In genomic region chr14:75727046-75727445, GRCm38 (mm10) we compare ENCODE assay signal across 8 mouse cellular contexts. TPM values are rescaled to one million over a fixed set of nuclear protein-coding genes. Genes with fewer than 3 reads are reported as not detected.
DNase-seq lines count a peak whose midpoint lies in the region; TF ChIP-seq lines count a peak whose summit lies in the region.

No protein-coding gene starts in this region.

- WGBS in thymus, adult 2 months = 83% methylated on average over 4 of the region's 4 CpGs

- H3K36me3 ChIP-seq in ES-E14 (ENCODE audit: control insufficient read depth, insufficient read depth, low read length, poor library complexity, severe bottlenecking) = peaks cover 4% of the 10 kb centered on the region
- H3K36me3 ChIP-seq in thymus, adult 2 months (ENCODE audit: control insufficient read depth, insufficient read depth, low read length) = peaks cover 49% of the 10 kb centered on the region

- in situ Hi-C loops in ES-E14 (cut with MboI; ENCODE audit: low sequenced_read_pairs in 2 of 2, unreplicated experiment in 2 of 2) = no loop called here

- no peaks in the 10 kb centered on the region for H3K27me3 ChIP-seq in thymus, adult 2 months (ENCODE audit: control insufficient read depth, insufficient read depth, low read length)

- TF ChIP-seq POLR2A in thymus, adult 2 months (IDR thresholded peaks at IDR 0.05; ENCODE audit: control insufficient read depth, extremely low read depth, insufficient read depth, low read length, poor library complexity) = no peak

- H3K9ac ChIP-seq in ES-E14 (ENCODE audit: insufficient read depth, low read depth, low read length, poor library complexity, severe bottlenecking) = no peak overlapping the region

- no peak overlapping the region for H3K27ac ChIP-seq in ES-E14 (ENCODE audit: insufficient read depth, low read depth, low read length, poor library complexity, severe bottlenecking)
- H3K27ac ChIP-seq in thymus, adult 2 months (ENCODE audit: control insufficient read depth, insufficient read depth, low read length) = no peak overlapping the region

- TF ChIP-seq CTCF in thymus, adult 2 months (IDR thresholded peaks at IDR 0.05; ENCODE audit: borderline replicate concordance, control insufficient read depth, extremely low read depth, insufficient read depth, low read length, poor library complexity) = no peak

- peak; percentile 88 for DNase-seq in heart, adult 11 months
- no peak for DNase-seq in heart, adult 9 months (ENCODE audit: low spot score in 2 of 2)
- peak; percentile 9 for DNase-seq in ES-E14 (ENCODE audit: low read depth, low spot score)
- DNase-seq in embryo, embryonic 10.5 days (ENCODE audit: low spot score) = peak; percentile 28
- peak; percentile 26 to 60 for DNase-seq in lung, adult 18-20 months
- no peak for DNase-seq in spleen, postnatal 36 days (ENCODE audit: low spot score in 2 of 2)
- no peak for DNase-seq in thymus, adult 2 months
- DNase-seq in left cerebral cortex, adult 18-20 months (ENCODE audit: low spot score in 2 of 2) = no peak

- H3K4me3 ChIP-seq in ES-E14 (ENCODE audit: insufficient read depth in 1 of 2, low read depth in 1 of 2, low read length in 2 of 2, poor library complexity in 1 of 2, severe bottlenecking in 1 of 2) = no peak overlapping the region
- H3K4me3 ChIP-seq in thymus, adult 2 months (ENCODE audit: control insufficient read depth, insufficient read depth, low read length) = no peak overlapping the region

- H3K9me3 ChIP-seq in ES-E14 (ENCODE audit: control insufficient read depth, insufficient read depth, low read depth, low read length) = no peaks in the 10 kb centered on the region

- no peaks in the 10 kb centered on the region for H3K4me1 ChIP-seq in ES-E14 (ENCODE audit: control insufficient read depth in 2 of 2, insufficient read depth in 2 of 2, low read length in 2 of 2, poor library complexity in 1 of 2)
- no peaks in the 10 kb centered on the region for H3K4me1 ChIP-seq in thymus, adult 2 months (replicated peaks; ENCODE audit: control insufficient read depth, insufficient read depth, low read length)

TF ChIP-seq in ES-E14, 5 proteins besides CTCF, POLR2A, EP300 and RAD21:
- TF ChIP-seq MAFK (IDR thresholded peaks at IDR 0.05; ENCODE audit: insufficient read depth, low read depth, low read length) = no peak
- no peak for TF ChIP-seq CHD2 (IDR thresholded peaks at IDR 0.05; ENCODE audit: low read depth, low read length)
- TF ChIP-seq HCFC1 (IDR thresholded peaks at IDR 0.05; ENCODE audit: borderline replicate concordance, insufficient read depth, low read length) = no peak
- TF ChIP-seq ZNF384 (IDR thresholded peaks at IDR 0.05; ENCODE audit: low read depth, low read length) = no peak
- TF ChIP-seq ZC3H11A (IDR thresholded peaks at IDR 0.05; ENCODE audit: borderline replicate concordance, low read depth, low read length) = no peak

RNA-seq across cellular contexts. Expression of gene Cog3, which starts 27.3 kb away (rescaled TPM):
- total RNA-seq in ES-E14 (2012; rRNA removed) = 11.2 and 16.4 TPM in 2 replicates
- polyA plus RNA-seq in thymus, adult 2 months (2012; rRNA removed) = 16.1 and 16.2 TPM in 2 replicates
- total RNA-seq in left cerebral cortex, adult 18-20 months (2021) = 10 to 100 TPM; 24.3 to 25.5 TPM

RNA-seq across cellular contexts. Expression of gene Slc25a30, which starts 59.8 kb away (rescaled TPM):
- total RNA-seq in ES-E14 (2012; rRNA removed) = 5.1 and 9.2 TPM in 2 replicates
- polyA plus RNA-seq in thymus, adult 2 months (2012; rRNA removed) = 10.9 and 15.7 TPM in 2 replicates
- total RNA-seq in left cerebral cortex, adult 18-20 months (2021) = 10 to 100 TPM; 13.4 to 14.9 TPM

Comparison
In these comparisons a context has a peak if more than half of its experiments do, and no peak if none do; other contexts are left out.
1. DNase-seq: peak in heart, adult 11 months (single experiment), ES-E14 (single experiment), embryo, embryonic 10.5 days (single experiment) and lung, adult 18-20 months (2 of 2); none in heart, adult 9 months (0 of 2), spleen, postnatal 36 days (0 of 2), thymus, adult 2 months (single experiment) and left cerebral cortex, adult 18-20 months (0 of 2).